ENCODE assay signal across 22 mouse cellular contexts in the genomic region with DNA sequence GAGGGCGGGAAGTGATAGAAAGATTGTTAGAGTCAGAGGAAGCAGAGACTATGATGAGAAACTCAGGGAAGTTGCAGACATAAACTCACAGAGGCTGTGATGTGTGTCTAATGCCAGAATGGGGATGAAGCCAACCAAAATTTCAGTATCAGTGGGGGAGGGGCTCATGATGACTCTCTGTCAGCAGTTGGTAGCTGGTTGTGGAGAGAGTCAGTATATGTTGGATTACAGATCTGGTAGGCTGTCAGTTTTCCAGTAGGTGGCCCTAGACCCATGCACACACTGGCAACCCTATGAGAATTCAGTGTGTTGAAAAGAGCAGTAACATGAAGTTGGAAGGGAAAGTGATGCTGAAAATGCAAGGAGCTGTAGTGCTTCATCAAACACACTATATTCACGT.
A peak's percentile ranks its signal among the peaks of the same experiment; 100 is the strongest.
DNase-seq lines count a peak whose midpoint lies in the region; ATAC-seq and TF ChIP-seq lines count a peak whose summit lies in the region.
"Had no signal": no experiment of that assay in that cellular context is flagged by ENCODE, and none has a peak within 500 bp of the region (broad histone marks: within the 10 kb centered on the region; RNA-seq: fewer than 3 reads in every experiment).

No protein-coding gene starts in this region.

- no peaks in the 10 kb centered on the region for H3K36me3 ChIP-seq in stomach, postnatal 0 days (ENCODE audit: control insufficient read depth, insufficient read depth, low read length)
- H3K36me3 ChIP-seq in hindbrain, embryonic 11.5 days (ENCODE audit: control insufficient read depth, insufficient read depth, low read length): no peaks in the 10 kb centered on the region
- H3K36me3 ChIP-seq: embryonic facial prominence, embryonic 10.5 days; embryonic facial prominence, embryonic 12.5 days; forebrain, embryonic 15.5 days; G1E had no signal

- H3K4me2 ChIP-seq in stomach, postnatal 0 days (replicated peaks; ENCODE audit: low read depth): no peak overlapping the region
- no peak overlapping the region for H3K4me2 ChIP-seq in hindbrain, embryonic 11.5 days (replicated peaks; ENCODE audit: low read depth, low read length)
- H3K4me2 ChIP-seq: embryonic facial prominence, embryonic 12.5 days; forebrain, embryonic 13.5 days; forebrain, embryonic 15.5 days had no signal

- H3K4me1 ChIP-seq in stomach, postnatal 0 days (replicated peaks; ENCODE audit: control insufficient read depth, insufficient read depth): no peaks in the 10 kb centered on the region
- H3K4me1 ChIP-seq in hindbrain, embryonic 11.5 days (replicated peaks; ENCODE audit: control insufficient read depth, insufficient read depth, low read length): no peaks in the 10 kb centered on the region
- H3K4me1 ChIP-seq: embryonic facial prominence, embryonic 10.5 days; embryonic facial prominence, embryonic 12.5 days; forebrain, embryonic 13.5 days; forebrain, embryonic 15.5 days had no signal

- H3K4me3 ChIP-seq in stomach, postnatal 0 days (ENCODE audit: low read depth, low read length): no peak overlapping the region
- no peak overlapping the region for H3K4me3 ChIP-seq in hindbrain, embryonic 11.5 days (ENCODE audit: low read depth, low read length)
- H3K4me3 ChIP-seq: embryonic facial prominence, embryonic 10.5 days; embryonic facial prominence, embryonic 12.5 days; forebrain, embryonic 13.5 days; forebrain, embryonic 15.5 days had no signal

- TF ChIP-seq EP300 in stomach, postnatal 0 days (optimal IDR thresholded peaks at IDR 0.05): no peak

- 87% methylated on average over 2 of the region's 2 CpGs for WGBS in stomach, postnatal 0 days
- 89% methylated on average over 2 of the region's 2 CpGs for WGBS in hindbrain, embryonic 11.5 days

- peak; percentile 17; the same call in 1 of the 2 replicates for TF ChIP-seq CTCF in stomach, postnatal 0 days (IDR thresholded peaks at IDR 0.05; ENCODE audit: low read depth)

- no peaks in the 10 kb centered on the region for H3K27me3 ChIP-seq in stomach, postnatal 0 days (ENCODE audit: control insufficient read depth, insufficient read depth, low read length)
- H3K27me3 ChIP-seq in hindbrain, embryonic 11.5 days (ENCODE audit: control insufficient read depth, insufficient read depth, low read length): no peaks in the 10 kb centered on the region
- H3K27me3 ChIP-seq: CH12.LX; embryonic facial prominence, embryonic 12.5 days; forebrain, embryonic 13.5 days; forebrain, embryonic 15.5 days had no signal

- H3K27ac ChIP-seq in stomach, postnatal 0 days (replicated peaks): no peak overlapping the region
- H3K27ac ChIP-seq in hindbrain, embryonic 11.5 days (ENCODE audit: low read depth, low read length): no peak overlapping the region
- H3K27ac ChIP-seq: embryonic facial prominence, embryonic 10.5 days; embryonic facial prominence, embryonic 12.5 days; forebrain, embryonic 13.5 days; forebrain, embryonic 15.5 days had no signal

- no peaks in the 10 kb centered on the region for H3K9me3 ChIP-seq in stomach, postnatal 0 days (ENCODE audit: control insufficient read depth, low read length)
- H3K9me3 ChIP-seq in hindbrain, embryonic 11.5 days (ENCODE audit: control insufficient read depth, low read length): no peaks in the 10 kb centered on the region
- H3K9me3 ChIP-seq: embryonic facial prominence, embryonic 10.5 days; embryonic facial prominence, embryonic 12.5 days; forebrain, embryonic 13.5 days; forebrain, embryonic 15.5 days had no signal

- no peak overlapping the region for H3K9ac ChIP-seq in stomach, postnatal 0 days (ENCODE audit: low read length)
- H3K9ac ChIP-seq in hindbrain, embryonic 11.5 days (ENCODE audit: low read depth, low read length): no peak overlapping the region
- H3K9ac ChIP-seq: embryonic facial prominence, embryonic 12.5 days; forebrain, embryonic 13.5 days; forebrain, embryonic 15.5 days; forebrain, postnatal 0 days had no signal

- ATAC-seq in stomach, postnatal 0 days (ENCODE audit: low FRiP score, low TSS enrichment): no peak
- ATAC-seq in hindbrain, embryonic 11.5 days (ENCODE audit: low FRiP score): no peak
- ATAC-seq: activated CD4-positive, CD25-positive, alpha-beta regulatory T cell, adult 4 months; CD4-positive, CD25-positive, alpha-beta regulatory T cell, adult 4 months; forebrain, embryonic 13.5 days; forebrain, embryonic 15.5 days; forebrain, postnatal 0 days had no signal

- DNase-seq in 3T3-L1 (ENCODE audit: low read depth, low spot score): peak; percentile 50
- DNase-seq in NIH3T3 (ENCODE audit: low read depth): peak; percentile 66
- no peak for DNase-seq in stomach, postnatal 0 days (ENCODE audit: low spot score)
- no peak for DNase-seq in spleen, postnatal 36 days (ENCODE audit: low spot score in 2 of 2)
- DNase-seq in hindbrain, embryonic 11.5 days (ENCODE audit: low spot score): no peak
- DNase-seq: adrenal gland, adult 8-10 months; adrenal gland, postnatal 14 days; adrenal gland, postnatal 36 days; B cell, adult 2 months; cerebellum, adult 11-12 months; cerebellum, adult 2 months; cerebellum, adult 9-10 months; cerebellum, postnatal 25 days; forebrain, postnatal 0 days had no signal

Comparison
In these comparisons a context has a peak if more than half of its experiments do, and no peak if none do; other contexts are left out.
1. DNase-seq: peak in 3T3-L1 (single experiment) and NIH3T3 (single experiment); none in stomach, postnatal 0 days (single experiment), spleen, postnatal 36 days (0 of 2) and hindbrain, embryonic 11.5 days (single experiment).